Mouse (Mus musculus) heart, embryonic 16.5 days (tissue): Measurements from ENCODE around the gene Serpina9. TPM values are rescaled to one million over a fixed set of nuclear protein-coding genes. Genes with fewer than 3 reads are reported as not detected.

Experiments
- ATAC-seq: fragments of 200-750 bp; cut with Nextera tagmentation; replicated peaks from 2 replicates; pipeline ENCODE4 v1.8.0; 2017; ENCODE audit warnings: moderate number of reproducible peaks; ENCODE audit not compliant: insufficient read depth, low FRiP score; ENCODE audit errors: extremely low read depth
- H3K27ac ChIP-seq: fragments of 300-500 bp; sonication (generic); 2 replicates; pipeline ENCODE4 v1.5.1; 2014; ENCODE audit warnings: mild to moderate bottlenecking, low read length, control low read depth, moderate library complexity
- H3K27me3 ChIP-seq: fragments of 300-500 bp; sonication (generic); 2 replicates; pipeline ENCODE4 v1.6.1; 2014; ENCODE audit warnings: low read length, mixed read lengths; ENCODE audit not compliant: control insufficient read depth, insufficient read depth
- H3K36me3 ChIP-seq: fragments of 300-500 bp; sonication (generic); 2 replicates; pipeline ENCODE4 v1.6.1; 2014; ENCODE audit not compliant: control insufficient read depth, insufficient read depth
- H3K4me1 ChIP-seq: fragments of 300-500 bp; sonication (generic); 2 replicates; pipeline ENCODE4 v1.6.1; 2014; ENCODE audit warnings: low read length, mixed read lengths; ENCODE audit not compliant: control insufficient read depth, insufficient read depth
- H3K4me2 ChIP-seq: fragments of 300-500 bp; sonication (generic); 2 replicates; pipeline ENCODE4 v1.6.1; 2014; ENCODE audit warnings: low read depth, mild to moderate bottlenecking, control low read depth, low read length
- H3K4me3 ChIP-seq: fragments of 300-500 bp; sonication (generic); 2 replicates; pipeline ENCODE4 v1.5.1; 2014; ENCODE audit warnings: mild to moderate bottlenecking, control low read depth, low read length
- H3K9ac ChIP-seq: fragments of 300-500 bp; sonication (generic); 2 replicates; pipeline ENCODE4 v1.6.1; 2014; ENCODE audit warnings: low read length, control low read depth
- H3K9me3 ChIP-seq: fragments of 300-500 bp; sonication (generic); replicated peaks from 2 replicates; pipeline ENCODE4 v1.6.1; 2016; ENCODE audit warnings: low read length; ENCODE audit not compliant: control insufficient read depth
- WGBS: fragments of 180-500 bp; shearing (Covaris S2); extraction: QIAGEN DNeasy Blood & Tissue Kit; methylation state at CpG from one replicate; pipeline ENCODE4 v1.1.7; 2014; 5-methylcytosine and 5-hydroxymethylcytosine counted together
- polyA plus RNA-seq: library from polyadenylated mRNA; unstranded; fragments of >200 nt; fragmentation: Nextera tagmentation; extraction: Ambion mirVana; gene quantifications from 2 replicates; pipeline ENCODE4 v1.2.1, GENCODE M21; 2015

The Serpina9 gene
- polyA plus RNA-seq, 1 experiment from 2014 or later = 0.22 TPM

DNA sequence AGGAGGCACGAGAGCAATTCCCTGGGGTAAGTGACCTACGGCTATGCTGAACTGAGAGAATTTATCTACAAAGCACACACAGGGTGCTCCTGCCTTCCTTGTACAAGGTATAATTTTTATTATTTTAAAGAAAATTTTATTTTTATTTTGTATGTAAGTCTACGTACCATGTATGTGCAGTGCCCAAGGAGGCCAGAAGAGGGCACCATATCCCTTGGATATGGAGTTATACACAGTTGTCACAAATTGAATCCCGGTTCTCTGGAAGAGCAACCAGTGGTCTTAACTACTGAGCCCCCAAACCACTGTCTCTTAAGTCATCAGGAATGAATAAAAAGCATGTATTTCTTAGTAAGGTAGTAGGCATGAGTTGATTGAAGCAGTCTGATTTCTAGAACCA, 28.6 kb downstream of the Serpina9 start:
- ATAC-seq = no peak
- H3K36me3 ChIP-seq = no peaks in the 10 kb centered on the region
- WGBS = 49% methylated on average over 4 of the region's 4 CpGs
- no peak overlapping the region for H3K4me2 ChIP-seq
- H3K9ac ChIP-seq = no peak overlapping the region
- H3K27me3 ChIP-seq = peaks cover 6% of the 10 kb centered on the region; the same call in 1 of the 2 replicates
- H3K27ac ChIP-seq = no peak overlapping the region
- no peaks in the 10 kb centered on the region for H3K4me1 ChIP-seq
- H3K9me3 ChIP-seq = no peaks in the 10 kb centered on the region
- H3K4me3 ChIP-seq = no peak overlapping the region

GRCm38 (mm10) chr12:103981646-103982360, 31.8 kb downstream of the Serpina9 start:
- no peaks in the 10 kb centered on the region for H3K4me1 ChIP-seq
- 42% methylated on average over 7 of the region's 7 CpGs for WGBS
- H3K4me2 ChIP-seq = no peak overlapping the region
- no peak overlapping the region for H3K9ac ChIP-seq
- no peak overlapping the region for H3K27ac ChIP-seq
- H3K4me3 ChIP-seq = no peak overlapping the region
- ATAC-seq = no peak
- 0 out of 2 replicates have a peak, but pooled peaks cover 2% of the 10 kb centered on the region for H3K27me3 ChIP-seq
- H3K9me3 ChIP-seq = no peaks in the 10 kb centered on the region
- H3K36me3 ChIP-seq = no peaks in the 10 kb centered on the region

DNA sequence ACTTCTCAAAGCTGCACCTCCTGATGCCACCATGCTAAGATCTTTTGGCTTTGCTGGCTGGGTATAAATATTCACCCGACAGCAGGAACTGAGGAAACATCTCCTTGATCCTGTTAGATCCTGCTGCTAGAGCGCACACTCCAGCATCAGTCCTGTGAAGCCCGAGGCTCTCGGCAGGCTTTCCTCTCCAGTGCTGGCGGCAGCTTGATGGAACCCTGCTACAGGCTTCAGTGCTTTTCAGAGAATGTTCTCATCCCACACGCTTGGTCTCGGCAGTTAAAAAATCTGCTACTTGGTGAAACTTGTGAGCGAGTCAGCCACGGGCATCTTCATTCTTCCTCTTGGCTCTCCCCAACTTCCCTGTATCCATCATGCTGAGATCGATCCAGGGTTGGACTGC, 35.3 kb downstream of the Serpina9 start:
- no peaks in the 10 kb centered on the region for H3K27me3 ChIP-seq
- no peak overlapping the region for H3K9ac ChIP-seq
- ATAC-seq = no peak
- H3K4me3 ChIP-seq = no peak overlapping the region
- no peaks in the 10 kb centered on the region for H3K36me3 ChIP-seq
- H3K27ac ChIP-seq = no peak overlapping the region
- no peaks in the 10 kb centered on the region for H3K9me3 ChIP-seq
- WGBS = 64% methylated on average over 10 of the region's 10 CpGs
- H3K4me2 ChIP-seq = no peak overlapping the region
- no peaks in the 10 kb centered on the region for H3K4me1 ChIP-seq

GRCm38 (mm10) chr12:103977846-103978245, 35.7 kb downstream of the Serpina9 start:
- Histone ChIP-seq H3K9me3 (no peaks in the 10 kb centered on the region), H3K9ac (no peak overlapping the region), H3K4me3 (no peak overlapping the region), H3K36me3 (no peaks in the 10 kb centered on the region), H3K27ac (no peak overlapping the region), H3K4me1 (no peaks in the 10 kb centered on the region), H3K4me2 (no peak overlapping the region), H3K27me3 (no peaks in the 10 kb centered on the region)
- no peak for ATAC-seq
- WGBS = 29% methylated on average over 5 of the region's 5 CpGs

DNA sequence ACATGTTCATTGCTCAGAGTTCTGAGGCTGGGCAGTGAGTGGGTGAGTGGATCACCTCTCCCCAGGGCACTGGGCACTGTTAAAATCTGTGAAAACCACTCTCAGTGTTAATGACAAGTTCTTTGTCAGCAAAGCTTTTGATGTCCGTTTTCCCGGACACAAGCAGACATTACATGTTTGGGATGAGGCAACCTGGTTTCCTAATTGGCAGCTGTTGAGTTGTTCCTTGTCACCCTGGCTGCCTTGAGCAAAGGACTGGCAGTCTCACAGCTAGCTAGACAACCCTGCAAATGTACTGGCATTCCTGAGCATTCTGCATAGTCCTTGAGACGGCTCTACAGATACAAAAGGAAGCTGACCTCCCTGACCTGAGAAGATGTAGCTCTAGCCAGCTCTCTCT, 36.5 kb downstream of the Serpina9 start:
- 70% methylated on average over 3 of the region's 3 CpGs for WGBS
- Histone ChIP-seq H3K27ac (no peak overlapping the region), H3K36me3 (no peaks in the 10 kb centered on the region), H3K4me1 (no peaks in the 10 kb centered on the region), H3K9ac (no peak overlapping the region), H3K4me2 (no peak overlapping the region), H3K27me3 (no peaks in the 10 kb centered on the region), H3K9me3 (no peaks in the 10 kb centered on the region), H3K4me3 (no peak overlapping the region)
- ATAC-seq = no peak

DNA sequence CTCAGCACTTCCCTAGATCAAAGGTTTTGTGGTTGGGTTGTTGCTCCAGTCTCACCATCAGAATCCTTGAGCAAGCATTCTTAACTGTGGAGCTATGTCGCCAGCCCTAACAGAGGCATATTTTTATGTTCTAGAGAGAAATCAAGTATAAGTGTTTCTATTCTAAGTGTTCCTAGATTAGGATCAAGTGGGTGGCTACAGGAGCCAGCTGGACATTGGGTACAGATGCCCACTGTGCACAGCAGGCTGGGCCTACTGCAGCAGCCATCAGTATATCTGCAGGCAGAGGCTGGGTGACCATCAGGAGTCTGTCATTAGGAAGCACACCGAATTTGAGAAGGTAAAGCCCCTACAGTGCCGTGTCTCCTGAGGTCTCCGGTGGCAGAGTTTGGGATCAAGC, 42.5 kb downstream of the Serpina9 start:
- no peak overlapping the region for H3K9ac ChIP-seq
- H3K9me3 ChIP-seq = 0 out of 2 replicates have a peak, but pooled peaks cover 2% of the 10 kb centered on the region
- H3K36me3 ChIP-seq = no peaks in the 10 kb centered on the region
- no peaks in the 10 kb centered on the region for H3K27me3 ChIP-seq
- no peaks in the 10 kb centered on the region for H3K4me1 ChIP-seq
- WGBS = 72% methylated on average over 4 of the region's 4 CpGs
- no peak for ATAC-seq
- no peak overlapping the region for H3K4me2 ChIP-seq
- no peak overlapping the region for H3K27ac ChIP-seq
- no peak overlapping the region for H3K4me3 ChIP-seq

- Histone ChIP-seq H3K4me2 (no peak overlapping the region), H3K9me3 (0 out of 2 replicates have a peak, but pooled peaks cover 2% of the 10 kb centered on the region), H3K9ac (no peak overlapping the region), H3K27me3 (no peaks in the 10 kb centered on the region), H3K4me1 (no peaks in the 10 kb centered on the region), H3K27ac (no peak overlapping the region), H3K36me3 (no peaks in the 10 kb centered on the region), H3K4me3 (no peak overlapping the region)
- 84% methylated on average over 9 of the region's 9 CpGs for WGBS
- no peak for ATAC-seq
Observed at GRCm38 (mm10) chr12:103969577-103970116, 43.9 kb downstream of the Serpina9 start.

- no peak for ATAC-seq
- WGBS = 60% methylated on average over 3 of the region's 3 CpGs
- no peak overlapping the region for H3K9ac ChIP-seq
- no peaks in the 10 kb centered on the region for H3K4me1 ChIP-seq
- 0 out of 2 replicates have a peak, but pooled peaks cover 2% of the 10 kb centered on the region for H3K9me3 ChIP-seq
- no peak overlapping the region for H3K27ac ChIP-seq
- no peaks in the 10 kb centered on the region for H3K27me3 ChIP-seq
- H3K4me3 ChIP-seq = no peak overlapping the region
- H3K4me2 ChIP-seq = no peak overlapping the region
- no peaks in the 10 kb centered on the region for H3K36me3 ChIP-seq
Observed at GRCm38 (mm10) chr12:103966761-103967160, 46.8 kb downstream of the Serpina9 start.

GRCm38 (mm10) chr12:103963288-103963687, 50.3 kb downstream of the Serpina9 start:
- 80% methylated on average over 4 of the region's 4 CpGs for WGBS
- Histone ChIP-seq H3K27me3 (no peaks in the 10 kb centered on the region), H3K4me1 (no peaks in the 10 kb centered on the region), H3K9me3 (0 out of 2 replicates have a peak, but pooled peaks cover under 1% of the 10 kb centered on the region), H3K27ac (no peak overlapping the region), H3K4me2 (no peak overlapping the region), H3K9ac (no peak overlapping the region), H3K36me3 (no peaks in the 10 kb centered on the region), H3K4me3 (no peak overlapping the region)
- ATAC-seq = no peak
